Mouse (Mus musculus) kidney, postnatal 14 days (tissue): Measurements from ENCODE around the gene Slx4ip.
"Not testable (repeated sequence)": the region's sequence is repeated elsewhere in the genome, so short reads cannot be mapped to it uniquely, and the experiment has no call there.

Experiments used
- DNase-seq: peaks from one replicate; pipeline ENCODE4 v3.0.0; 2022; ENCODE audit warnings: mixed read lengths

Gene Slx4ip

GRCm38 (mm10) chr2:136891068-136891950 is at the start of gene Slx4ip, which contains the start of the genes AL731706.1 and Mkks:
Gene Slx4ip, plus strand, starts transcription at chr2:136891218.
Gene AL731706.1, minus strand, starts transcription at chr2:136891389.
Gene Mkks, minus strand, starts transcription at chr2:136891389.
- peak; percentile 100 for DNase-seq

GRCm38 (mm10) chr2:136850366-136850765 is 40.7 kb upstream of the Slx4ip start:
- no peak for DNase-seq

GRCm38 (mm10) chr2:136854543-136855388 is 36.3 kb upstream of the Slx4ip start:
- DNase-seq = no peak

GRCm38 (mm10) chr2:136885579-136885978 is 5.4 kb upstream of the Slx4ip start, which contains the start of gene AL731706.2:
Gene AL731706.2, minus strand, starts transcription at chr2:136885679.
- no peak for DNase-seq

GRCm38 (mm10) chr2:136886846-136887245 is 4.2 kb upstream of the Slx4ip start:
- peak; percentile 30 for DNase-seq

- DNase-seq = not testable (repeated sequence)
Measured at GRCm38 (mm10) chr2:136890716-136891067, 326 bp upstream of the Slx4ip start.

- DNase-seq = peak; percentile 97
Measured at GRCm38 (mm10) chr2:136891951-136892371, 943 bp downstream of the Slx4ip start.

GRCm38 (mm10) chr2:136894494-136894893 is 3.5 kb downstream of the Slx4ip start:
- no peak for DNase-seq

- DNase-seq = no peak
Measured at GRCm38 (mm10) chr2:136896131-136896530, 5.1 kb downstream of the Slx4ip start.

GRCm38 (mm10) chr2:136908596-136908995 is 17.6 kb downstream of the Slx4ip start:
- no peak for DNase-seq

- no peak for DNase-seq
Measured at GRCm38 (mm10) chr2:136909298-136909697, 18.3 kb downstream of the Slx4ip start.

GRCm38 (mm10) chr2:136911958-136912411 is 21.0 kb downstream of the Slx4ip start:
- DNase-seq = peak; percentile 40

GRCm38 (mm10) chr2:136913021-136913420 is 22.0 kb downstream of the Slx4ip start:
- no peak for DNase-seq

GRCm38 (mm10) chr2:136914334-136914902 is 23.4 kb downstream of the Slx4ip start:
- no peak for DNase-seq

- no peak for DNase-seq
Measured at GRCm38 (mm10) chr2:136919433-136919832, 28.4 kb downstream of the Slx4ip start.

GRCm38 (mm10) chr2:136920257-136920993 is 29.4 kb downstream of the Slx4ip start:
- no peak for DNase-seq

GRCm38 (mm10) chr2:136921003-136921408 is 30.0 kb downstream of the Slx4ip start:
- DNase-seq = peak; percentile 9

- no peak for DNase-seq
Measured at GRCm38 (mm10) chr2:136936391-136937288, 45.6 kb downstream of the Slx4ip start.

- DNase-seq = no peak
Measured at GRCm38 (mm10) chr2:136938249-136938648, 47.2 kb downstream of the Slx4ip start.

- no peak for DNase-seq
Measured at GRCm38 (mm10) chr2:136946297-136946696, 55.3 kb downstream of the Slx4ip start.

GRCm38 (mm10) chr2:136947500-136947899 is 56.5 kb downstream of the Slx4ip start:
- DNase-seq = no peak
